Mouse (Mus musculus) limb, embryonic 14.5 days (tissue): ENCODE results near the gene Olfml2b. TPM values are rescaled to one million over a fixed set of nuclear protein-coding genes. Genes with fewer than 3 reads are reported as not detected.

ENCODE experiments used
- ATAC-seq: fragments of 200-750 bp; cut with Nextera tagmentation; 2 replicates; pipeline ENCODE4 v1.8.0; 2017; ENCODE audit warnings: low read depth, moderate number of reproducible peaks, moderate TSS enrichment; ENCODE audit not compliant: low FRiP score
- DNase-seq: peaks from one replicate; pipeline ENCODE4 v3.0.0-alpha.2; 2015; ENCODE audit warnings: low spot score
- H3K27ac ChIP-seq: fragments of 300-500 bp; sonication (generic); replicated peaks from 2 replicates; pipeline ENCODE4 v1.5.1; 2014; ENCODE audit warnings: low read depth, mild to moderate bottlenecking, low read length, moderate library complexity, mixed read lengths
- H3K27me3 ChIP-seq: fragments of 300-500 bp; sonication (generic); 2 replicates; pipeline ENCODE4 v1.6.1; 2014; ENCODE audit warnings: low read length, mixed read lengths; ENCODE audit not compliant: control insufficient read depth, insufficient read depth
- H3K36me3 ChIP-seq: fragments of 300-500 bp; sonication (generic); 2 replicates; pipeline ENCODE4 v1.6.1; 2014; ENCODE audit warnings: mild to moderate bottlenecking, low read length, moderate library complexity, mixed read lengths; ENCODE audit not compliant: control insufficient read depth, insufficient read depth
- H3K4me1 ChIP-seq: fragments of 300-500 bp; sonication (generic); 2 replicates; pipeline ENCODE4 v1.6.1; 2014; ENCODE audit warnings: antibody characterized with exemption, low read length, mixed read lengths; ENCODE audit not compliant: control insufficient read depth, insufficient read depth
- H3K4me2 ChIP-seq: fragments of 300-500 bp; sonication (generic); replicated peaks from 2 replicates; pipeline ENCODE4 v1.6.1; 2014; ENCODE audit warnings: low read depth, mild to moderate bottlenecking, low read length, moderate library complexity; ENCODE audit not compliant: severe bottlenecking
- H3K4me3 ChIP-seq: fragments of 300-500 bp; sonication (generic); replicated peaks from 2 replicates; pipeline ENCODE4 v1.5.1; 2014; ENCODE audit warnings: low read length
- H3K9ac ChIP-seq: fragments of 300-500 bp; sonication (generic); 2 replicates; pipeline ENCODE4 v1.6.1; 2014; ENCODE audit warnings: mild to moderate bottlenecking, low read depth, low read length, moderate library complexity; ENCODE audit not compliant: severe bottlenecking
- H3K9me3 ChIP-seq: fragments of 300-500 bp; sonication (generic); 2 replicates; pipeline ENCODE4 v1.6.1; 2016; ENCODE audit warnings: low read length; ENCODE audit not compliant: control insufficient read depth
- POLR2A ChIP-seq: fragments of 200-500 bp; IDR thresholded peaks from 2 replicates; pipeline ENCODE4 v1.8.0; 2012; ENCODE audit warnings: inconsistent platforms, mild to moderate bottlenecking, moderate library complexity, borderline replicate concordance; ENCODE audit not compliant: insufficient read depth, insufficient read length; ENCODE audit errors: extremely low read depth
- WGBS: fragments of 180-500 bp; shearing (Covaris S2); extraction: QIAGEN DNeasy Blood & Tissue Kit; methylation state at CpG from one replicate; pipeline ENCODE4 v1.1.7; 2014; 5-methylcytosine and 5-hydroxymethylcytosine counted together
- polyA plus RNA-seq, 2 experiments: library from polyadenylated mRNA; depleted of rRNA in 1 of 2; stranded (reverse) in 1 of 2; unstranded in 1 of 2; fragments of >200 nt; fragmentation: Nextera tagmentation in 1 of 2; extraction: Ambion mirVana in 1 of 2; gene quantifications; 2 replicates each; pipeline versions ENCODE4 v1.2.1 to v1.2.3; 2012 to 2014

Olfml2b gene
- polyA plus RNA-seq, 2 experiments, result 50.4 to 50.6 TPM

DNA sequence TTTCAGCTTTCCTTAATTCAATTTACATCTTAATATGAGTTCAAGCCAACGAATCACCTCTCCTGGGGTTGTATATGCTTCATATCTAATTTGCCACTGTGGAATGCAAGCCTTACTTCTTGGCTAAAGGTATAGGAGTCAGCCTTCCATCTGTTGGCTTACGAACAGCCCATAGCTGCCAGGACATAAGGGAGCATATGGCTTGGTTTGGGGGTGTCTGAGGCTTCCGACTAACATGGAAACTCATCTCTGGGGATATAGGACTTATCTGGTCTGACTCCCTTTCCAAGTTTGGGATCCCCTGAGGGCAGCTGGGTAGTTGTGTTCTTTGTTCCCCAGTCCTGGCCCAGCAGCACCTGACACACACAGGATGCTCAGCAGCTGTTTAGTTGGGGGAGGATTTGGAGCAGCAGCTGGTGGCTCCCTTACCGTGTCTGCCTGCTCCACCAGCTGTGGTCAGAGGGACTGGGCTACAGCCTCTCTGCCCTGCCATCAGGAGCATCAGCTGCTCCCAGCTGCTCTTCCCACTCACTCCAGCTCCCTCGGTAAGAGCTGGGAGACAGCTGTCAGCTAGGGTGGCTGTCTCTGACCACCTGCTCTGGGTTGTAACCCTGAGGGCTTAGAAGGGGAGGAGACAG is 11.1 kb downstream of the Olfml2b start:
- 49% methylated on average over 5 of the region's 5 CpGs for WGBS
- H3K4me1 ChIP-seq, result peaks cover 15% of the 10 kb centered on the region
- no peak overlapping the region for H3K4me3 ChIP-seq
- no peaks in the 10 kb centered on the region for H3K9me3 ChIP-seq
- peaks cover 6% of the 10 kb centered on the region; the same call in 1 of the 2 replicates for H3K36me3 ChIP-seq
- no peaks in the 10 kb centered on the region for H3K27me3 ChIP-seq
- H3K27ac ChIP-seq, result no peak overlapping the region
- H3K9ac ChIP-seq, result no peak overlapping the region
- ATAC-seq (peak; percentile 91), DNase-seq (peak; percentile 55)
- TF ChIP-seq POLR2A, result no peak
- H3K4me2 ChIP-seq, result no peak overlapping the region

GRCm38 (mm10) chr1:170656518-170657227 is 12.3 kb downstream of the Olfml2b start:
- WGBS, result 69% methylated on average over 11 of the region's 11 CpGs

DNA sequence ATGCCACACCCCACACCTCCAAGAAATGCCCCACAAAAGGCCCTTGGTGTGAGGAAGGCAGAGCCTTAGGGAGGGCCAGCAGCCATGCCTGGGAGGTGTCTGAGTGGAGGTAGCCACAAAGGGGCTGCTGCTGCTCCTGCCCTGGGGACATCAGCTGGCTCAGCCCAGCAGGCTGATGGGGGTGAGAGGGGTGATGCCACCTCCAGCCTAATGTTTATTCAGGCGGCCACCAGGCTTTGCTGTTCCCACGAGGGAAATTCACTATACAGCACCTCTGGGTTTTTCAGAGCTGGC is 12.8 kb downstream of the Olfml2b start:
- Histone ChIP-seq H3K27me3 (no peaks in the 10 kb centered on the region), H3K36me3 (peaks cover 7% of the 10 kb centered on the region), H3K9me3 (no peaks in the 10 kb centered on the region), H3K27ac (no peak overlapping the region), H3K9ac (no peak overlapping the region), H3K4me2 (no peak overlapping the region), H3K4me3 (no peak overlapping the region), H3K4me1 (peaks cover 8% of the 10 kb centered on the region)
- WGBS, result 28% methylated on average over 2 of the region's 2 CpGs
- no peak for DNase-seq
- no peak for TF ChIP-seq POLR2A
- ATAC-seq, result no peak

More at GRCm38 (mm10) chr1:170656518-170657227, 12.3 kb downstream of the Olfml2b start:
- Histone ChIP-seq H3K4me2 (no peak overlapping the region), H3K4me1 (peaks cover 12% of the 10 kb centered on the region), H3K9ac (no peak overlapping the region), H3K27me3 (no peaks in the 10 kb centered on the region), H3K36me3 (peaks cover 6% of the 10 kb centered on the region), H3K9me3 (no peaks in the 10 kb centered on the region), H3K4me3 (no peak overlapping the region), H3K27ac (no peak overlapping the region)
- ATAC-seq (no peak), DNase-seq (no peak)
- no peak for TF ChIP-seq POLR2A

DNA sequence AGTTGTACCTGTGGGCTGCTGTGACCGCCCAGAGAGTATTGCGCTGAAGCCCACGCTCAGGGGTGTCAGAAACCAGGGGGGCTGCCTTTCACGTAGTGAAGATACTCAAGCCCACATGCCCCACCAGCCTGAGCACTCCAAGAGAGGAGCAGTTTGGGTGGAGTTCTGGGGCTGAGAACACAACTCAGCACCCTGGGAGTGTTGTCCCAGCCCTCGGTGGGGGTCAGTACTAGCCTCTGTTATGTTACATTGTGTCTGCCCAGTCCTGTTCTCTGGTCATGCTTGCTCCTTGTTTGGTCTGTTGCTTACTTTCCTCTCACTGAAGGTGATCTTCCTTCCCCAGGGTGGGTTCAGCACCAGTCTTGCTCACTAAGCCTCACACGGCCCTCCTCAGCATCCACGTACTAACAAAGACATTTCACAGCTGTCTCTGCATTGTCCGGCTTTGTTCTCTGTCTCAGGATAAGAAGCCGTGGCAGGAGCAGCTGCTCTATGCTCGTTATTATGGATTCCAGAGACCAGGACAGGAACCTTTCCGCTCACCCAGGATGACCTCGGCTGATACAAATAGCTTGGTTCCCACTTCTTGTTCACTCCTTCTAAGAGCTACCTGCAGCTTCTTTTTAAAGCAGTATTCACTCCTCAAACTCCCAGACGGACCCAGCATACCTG is 13.4 kb downstream of the Olfml2b start:
- H3K4me3 ChIP-seq, result no peak overlapping the region
- peaks cover 8% of the 10 kb centered on the region for H3K4me1 ChIP-seq
- TF ChIP-seq POLR2A, result no peak
- ATAC-seq (peak; percentile 36), DNase-seq (peak; percentile 27)
- no peak overlapping the region for H3K27ac ChIP-seq
- H3K9me3 ChIP-seq, result no peaks in the 10 kb centered on the region
- H3K27me3 ChIP-seq, result no peaks in the 10 kb centered on the region
- no peak overlapping the region for H3K4me2 ChIP-seq
- no peak overlapping the region for H3K9ac ChIP-seq
- WGBS, result 64% methylated on average over 13 of the region's 13 CpGs
- H3K36me3 ChIP-seq, result peaks cover 12% of the 10 kb centered on the region

DNA sequence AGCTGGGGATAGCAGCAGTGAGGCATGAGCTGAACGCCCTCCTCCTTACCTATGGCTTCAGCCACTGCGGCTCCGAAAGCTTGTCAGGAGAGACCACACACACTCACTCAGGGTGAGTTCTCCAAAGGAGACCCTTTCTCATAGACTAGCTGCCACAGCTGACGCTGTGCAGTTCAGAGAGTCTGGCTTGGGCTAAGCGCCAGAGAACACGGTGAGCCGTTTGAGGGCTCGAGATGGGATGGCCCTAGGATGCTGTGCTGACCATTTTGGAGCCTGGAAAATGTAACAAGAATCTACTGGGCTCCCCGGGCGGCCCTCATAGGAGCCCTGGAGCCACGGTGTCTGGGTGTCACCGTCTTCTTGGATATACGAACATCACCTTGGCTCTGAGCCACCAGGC is 14.9 kb downstream of the Olfml2b start:
- no peak for ATAC-seq
- DNase-seq, result no peak
- H3K27ac ChIP-seq, result no peak overlapping the region
- H3K4me2 ChIP-seq, result no peak overlapping the region
- H3K4me1 ChIP-seq, result peaks cover 8% of the 10 kb centered on the region
- WGBS, result 72% methylated on average over 13 of the region's 13 CpGs
- H3K27me3 ChIP-seq, result no peaks in the 10 kb centered on the region
- no peak overlapping the region for H3K4me3 ChIP-seq
- no peak overlapping the region for H3K9ac ChIP-seq
- H3K36me3 ChIP-seq, result peaks cover 15% of the 10 kb centered on the region
- H3K9me3 ChIP-seq, result no peaks in the 10 kb centered on the region
- TF ChIP-seq POLR2A, result no peak
